Mouse (Mus musculus) bone marrow macrophage, adult 2 months (primary cell): ENCODE results near the gene Adh1.

Source experiments
- CTCF ChIP-seq: IDR thresholded peaks from 2 replicates; pipeline ENCODE4 v1.5.1; 2012; ENCODE audit warnings: low read depth, mild to moderate bottlenecking, low read length, moderate library complexity
- POLR2A ChIP-seq: IDR thresholded peaks from 2 replicates; pipeline ENCODE4 v1.6.1; 2012; ENCODE audit warnings: mild to moderate bottlenecking, low read depth, low read length, borderline replicate concordance

DNA sequence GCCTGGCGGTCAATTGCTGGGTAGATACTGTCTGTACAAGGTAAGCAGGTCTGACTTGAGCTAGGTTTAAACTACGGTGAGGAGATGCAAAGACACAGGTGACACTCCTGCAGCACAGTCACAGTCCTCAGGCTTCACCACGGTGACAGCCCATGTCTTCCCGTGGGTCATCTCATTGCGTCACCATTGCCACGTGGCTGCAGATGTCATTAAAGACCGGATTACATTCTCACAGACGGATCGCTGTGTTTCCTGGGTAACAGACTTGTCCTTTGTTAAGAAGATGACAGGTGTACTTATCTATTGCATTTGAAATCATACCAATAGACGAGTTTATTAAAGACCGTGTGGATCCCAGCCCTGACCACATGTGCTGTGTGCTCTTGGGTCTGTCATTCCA, 39.7 kb upstream of the Adh1 start:
- TF ChIP-seq CTCF, result no peak
- TF ChIP-seq POLR2A, result no peak
